ENCODE assay signal across 10 mouse cellular contexts in the genomic region with DNA sequence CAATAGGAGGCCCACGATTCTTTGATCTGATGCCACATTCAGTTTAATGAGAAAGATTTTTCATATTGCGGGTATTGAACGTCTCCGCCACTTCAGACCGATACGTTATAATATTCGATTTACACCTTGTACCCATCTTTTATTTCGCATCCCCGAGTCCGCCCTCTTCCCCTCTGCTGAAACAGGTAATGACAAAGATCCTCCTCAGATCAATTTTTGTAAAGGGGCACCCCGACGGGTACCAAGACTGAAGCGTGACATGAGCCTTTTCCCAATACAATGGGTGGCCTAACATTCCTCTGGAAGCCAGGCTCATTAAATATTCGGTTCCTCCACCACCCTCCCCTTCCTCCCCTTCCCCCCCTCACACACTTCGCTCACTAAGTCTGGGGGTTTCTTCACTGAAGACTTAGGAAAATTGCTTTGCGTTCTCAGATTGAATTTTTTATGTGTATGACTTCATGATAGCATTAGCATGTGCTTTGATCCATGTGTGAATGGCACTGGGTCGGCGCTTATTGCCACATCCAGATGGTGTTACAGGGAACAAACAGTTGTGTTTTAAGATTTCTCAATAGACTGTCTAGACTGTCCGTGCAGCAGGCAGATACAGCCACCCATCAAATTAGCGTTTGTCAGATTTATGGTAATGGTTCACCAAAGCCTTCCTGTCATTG.
DNase-seq lines count a peak whose midpoint lies in the region; ATAC-seq and TF ChIP-seq lines count a peak whose summit lies in the region.
"Had no signal": no experiment of that assay in that cellular context is flagged by ENCODE, and none has a peak within 500 bp of the region (broad histone marks: within the 10 kb centered on the region; RNA-seq: fewer than 3 reads in every experiment).

No protein-coding gene starts in this region.

- H3K9ac ChIP-seq in lung, embryonic 14.5 days, result no peak overlapping the region
- H3K9ac ChIP-seq in forebrain, embryonic 15.5 days (replicated peaks), result no peak overlapping the region
- no peak overlapping the region for H3K9ac ChIP-seq in limb, embryonic 15.5 days
- no peak overlapping the region for H3K9ac ChIP-seq in neural tube, embryonic 14.5 days (replicated peaks; ENCODE audit: low read depth, low read length)
- H3K9ac ChIP-seq: liver, embryonic 13.5 days had no signal

- TF ChIP-seq POLR2A in lung, adult 2 months (IDR thresholded peaks at IDR 0.05; ENCODE audit: borderline replicate concordance, extremely low read depth, low read depth, low read length), result no peak

- no peak for DNase-seq in lung, embryonic 14.5 days
- no peak for DNase-seq in lung, adult 2 months
- no peak for DNase-seq in B cell, adult 2 months
- no peak for DNase-seq in left cerebral cortex, adult 2 months (ENCODE audit: extremely low spot score in 1 of 2, low spot score in 2 of 2)
- no peak for DNase-seq in lung, postnatal 10 days
- DNase-seq: liver, embryonic 13.5 days had no signal

- H3K4me3 ChIP-seq in lung, embryonic 14.5 days (ENCODE audit: low read depth, low read length), result no peak overlapping the region
- no peak overlapping the region for H3K4me3 ChIP-seq in lung, adult 2 months (replicated peaks; ENCODE audit: extremely low read depth, low read depth, low read length)
- no peak overlapping the region for H3K4me3 ChIP-seq in forebrain, embryonic 15.5 days
- no peak overlapping the region for H3K4me3 ChIP-seq in limb, embryonic 15.5 days
- no peak overlapping the region for H3K4me3 ChIP-seq in neural tube, embryonic 14.5 days (ENCODE audit: low read depth, low read length)
- H3K4me3 ChIP-seq in left cerebral cortex, adult 2 months, result no peak overlapping the region
- H3K4me3 ChIP-seq: liver, embryonic 13.5 days had no signal

- H3K27me3 ChIP-seq in lung, embryonic 14.5 days (ENCODE audit: insufficient read depth, low read length), result no peaks in the 10 kb centered on the region
- H3K27me3 ChIP-seq in forebrain, embryonic 15.5 days, result no peaks in the 10 kb centered on the region
- H3K27me3 ChIP-seq in limb, embryonic 15.5 days, result no peaks in the 10 kb centered on the region
- no peaks in the 10 kb centered on the region for H3K27me3 ChIP-seq in neural tube, embryonic 14.5 days (ENCODE audit: control insufficient read depth, insufficient read depth, low read length)
- H3K27me3 ChIP-seq: liver, embryonic 13.5 days had no signal

- WGBS in lung, embryonic 14.5 days, result 54% methylated on average over 20 of the region's 20 CpGs
- WGBS in lung, adult 2 months, result 67% methylated on average over 20 of the region's 20 CpGs
- 14% methylated on average over 20 of the region's 20 CpGs for WGBS in forebrain, embryonic 15.5 days
- WGBS in limb, embryonic 15.5 days, result 44% methylated on average over 20 of the region's 20 CpGs
- 14% methylated on average over 20 of the region's 20 CpGs for WGBS in neural tube, embryonic 14.5 days

- no peak overlapping the region for H3K27ac ChIP-seq in lung, embryonic 14.5 days (ENCODE audit: low read depth)
- no peak overlapping the region for H3K27ac ChIP-seq in forebrain, embryonic 15.5 days (replicated peaks)
- no peak overlapping the region for H3K27ac ChIP-seq in limb, embryonic 15.5 days
- H3K27ac ChIP-seq in neural tube, embryonic 14.5 days (ENCODE audit: low read depth, low read length), result no peak overlapping the region
- no peak overlapping the region for H3K27ac ChIP-seq in left cerebral cortex, adult 2 months
- H3K27ac ChIP-seq: liver, embryonic 13.5 days; stomach, postnatal 0 days had no signal

- no peaks in the 10 kb centered on the region for H3K9me3 ChIP-seq in lung, embryonic 14.5 days (ENCODE audit: low read depth, low read length)
- no peaks in the 10 kb centered on the region for H3K9me3 ChIP-seq in forebrain, embryonic 15.5 days
- no peaks in the 10 kb centered on the region for H3K9me3 ChIP-seq in limb, embryonic 15.5 days
- no peaks in the 10 kb centered on the region for H3K9me3 ChIP-seq in neural tube, embryonic 14.5 days (ENCODE audit: control insufficient read depth, low read length)
- H3K9me3 ChIP-seq: liver, embryonic 13.5 days had no signal

- H3K4me1 ChIP-seq in lung, embryonic 14.5 days (ENCODE audit: insufficient read depth), result no peaks in the 10 kb centered on the region
- peaks cover 7% of the 10 kb centered on the region; the same call in 1 of the 2 replicates for H3K4me1 ChIP-seq in lung, adult 2 months (ENCODE audit: control insufficient read depth, insufficient read depth, low read length)
- H3K4me1 ChIP-seq in forebrain, embryonic 15.5 days, result peaks cover 46% of the 10 kb centered on the region
- peaks cover 27% of the 10 kb centered on the region for H3K4me1 ChIP-seq in limb, embryonic 15.5 days
- peaks cover 13% of the 10 kb centered on the region; the same call in 1 of the 2 replicates for H3K4me1 ChIP-seq in neural tube, embryonic 14.5 days (ENCODE audit: control insufficient read depth, insufficient read depth, low read length)

- intact Hi-C loops in left cerebral cortex, adult 2 months (cut with DNase I), result loop anchor here (5.0 to 10.0 kb wide), 4 partner anchors 198 to 1085 kb away; a partner anchor contains a TSS

- no peak overlapping the region for H3K4me2 ChIP-seq in lung, embryonic 14.5 days
- peak overlapping the region; percentile 33 for H3K4me2 ChIP-seq in forebrain, embryonic 15.5 days (replicated peaks)
- H3K4me2 ChIP-seq in limb, embryonic 15.5 days, result peak overlapping the region; percentile 2; the same call in 1 of the 2 replicates
- peak overlapping the region; percentile 32; the same call in 1 of the 2 replicates for H3K4me2 ChIP-seq in neural tube, embryonic 14.5 days (ENCODE audit: low read depth, low read length)

- no peak for TF ChIP-seq CTCF in lung, embryonic 14.5 days (IDR thresholded peaks at IDR 0.05; ENCODE audit: low read depth)
- TF ChIP-seq CTCF in lung, adult 2 months (IDR thresholded peaks at IDR 0.05; ENCODE audit: insufficient read depth, low read length), result no peak
- TF ChIP-seq CTCF in left cerebral cortex, adult 2 months (IDR thresholded peaks at IDR 0.05), result no peak

- 0 out of 2 replicates have a peak, but pooled peaks have one; percentile 30 for ATAC-seq in lung, embryonic 14.5 days (ENCODE audit: insufficient read depth)
- ATAC-seq in forebrain, embryonic 15.5 days (replicated peaks), result peak; percentile 74
- no peak for ATAC-seq in limb, embryonic 15.5 days (ENCODE audit: insufficient number of reproducible peaks, low FRiP score, low TSS enrichment, low read depth)
- ATAC-seq in neural tube, embryonic 14.5 days (ENCODE audit: low read depth), result peak; percentile 78; the same call in 1 of the 2 replicates

- no peaks in the 10 kb centered on the region for H3K36me3 ChIP-seq in lung, embryonic 14.5 days (ENCODE audit: insufficient read depth)
- no peaks in the 10 kb centered on the region for H3K36me3 ChIP-seq in forebrain, embryonic 15.5 days
- H3K36me3 ChIP-seq in limb, embryonic 15.5 days, result no peaks in the 10 kb centered on the region
- no peaks in the 10 kb centered on the region for H3K36me3 ChIP-seq in neural tube, embryonic 14.5 days (ENCODE audit: control insufficient read depth, insufficient read depth, low read length)
- H3K36me3 ChIP-seq: liver, embryonic 13.5 days had no signal
